In the genomic region with DNA sequence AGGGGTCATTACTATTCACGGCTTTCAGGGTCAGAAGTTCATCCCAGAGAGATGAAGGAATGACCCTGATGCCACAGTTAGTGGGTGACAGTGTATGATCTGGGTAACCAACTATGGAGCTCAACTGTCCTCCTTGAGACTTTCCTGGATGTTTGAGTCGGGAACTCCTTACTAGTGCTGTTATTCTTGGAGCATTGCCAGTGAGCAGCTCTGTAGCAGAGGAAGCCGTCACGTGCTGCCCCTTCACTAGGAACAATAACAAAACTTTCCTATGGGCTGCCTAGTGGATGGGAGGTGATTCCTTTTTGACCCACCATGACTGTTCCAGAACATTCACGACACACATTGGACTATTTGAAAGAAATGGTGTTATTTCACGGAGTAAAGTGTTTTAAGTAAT, we compare ENCODE assay signal across 23 mouse cellular contexts. TPM values are rescaled to one million over a fixed set of nuclear protein-coding genes. Genes with fewer than 3 reads are reported as not detected.
DNase-seq lines count a peak whose midpoint lies in the region; ATAC-seq lines count a peak whose summit lies in the region.
"Had no signal": no experiment of that assay in that cellular context is flagged by ENCODE, and none has a peak within 500 bp of the region (broad histone marks: within the 10 kb centered on the region; RNA-seq: fewer than 3 reads in every experiment).

No protein-coding gene starts in this region.

- H3K9ac ChIP-seq in forebrain, embryonic 14.5 days (ENCODE audit: low read length): no peak overlapping the region
- H3K9ac ChIP-seq in kidney, embryonic 14.5 days (ENCODE audit: low read depth, low read length): no peak overlapping the region
- H3K9ac ChIP-seq: embryonic facial prominence, embryonic 15.5 days; forebrain, embryonic 12.5 days; heart, embryonic 13.5 days; hindbrain, embryonic 14.5 days; limb, embryonic 12.5 days; liver, embryonic 15.5 days; neural tube, embryonic 12.5 days had no signal

- WGBS in forebrain, embryonic 14.5 days: 60% methylated on average over 6 of the region's 6 CpGs
- 87% methylated on average over 6 of the region's 6 CpGs for WGBS in forebrain, embryonic 10.5 days
- WGBS in kidney, embryonic 14.5 days: 25% methylated on average over 6 of the region's 6 CpGs

- H3K27me3 ChIP-seq in forebrain, embryonic 14.5 days (replicated peaks; ENCODE audit: control insufficient read depth, insufficient read depth, low read length): no peaks in the 10 kb centered on the region
- H3K27me3 ChIP-seq in forebrain, embryonic 10.5 days (ENCODE audit: poor library complexity, severe bottlenecking): no peaks in the 10 kb centered on the region
- H3K27me3 ChIP-seq in kidney, embryonic 14.5 days (ENCODE audit: control insufficient read depth, insufficient read depth, low read length): no peaks in the 10 kb centered on the region
- H3K27me3 ChIP-seq: embryonic facial prominence, embryonic 15.5 days; heart, embryonic 13.5 days; limb, embryonic 12.5 days; liver, embryonic 15.5 days; megakaryocyte, embryonic 14.5 days; neural tube, embryonic 12.5 days had no signal

- H3K9me3 ChIP-seq in forebrain, embryonic 14.5 days (replicated peaks; ENCODE audit: control insufficient read depth, low read length): no peaks in the 10 kb centered on the region
- H3K9me3 ChIP-seq in forebrain, embryonic 10.5 days: no peaks in the 10 kb centered on the region
- H3K9me3 ChIP-seq in kidney, embryonic 14.5 days (ENCODE audit: control insufficient read depth, low read length): no peaks in the 10 kb centered on the region
- H3K9me3 ChIP-seq: embryonic facial prominence, embryonic 15.5 days; forebrain, embryonic 12.5 days; heart, embryonic 13.5 days; limb, embryonic 12.5 days; liver, embryonic 15.5 days; neural tube, embryonic 12.5 days had no signal

- peak; percentile 46 for DNase-seq in forebrain, embryonic 14.5 days (ENCODE audit: low spot score)
- no peak for DNase-seq in forebrain, embryonic 10.5 days (ENCODE audit: extremely low spot score, low spot score)
- no peak for DNase-seq in kidney, adult 11 months
- DNase-seq in lung, postnatal 10 days: peak; percentile 3
- no peak for DNase-seq in lung, adult 18-20 months
- peak; percentile 39 for DNase-seq in mesoderm, embryonic 11.5 days (ENCODE audit: low read depth, low spot score)
- DNase-seq in thymus, adult 18-20 months: no peak
- DNase-seq: adrenal gland, postnatal 10 days; cerebellum, adult 11-12 months; cerebellum, postnatal 25 days; gastrocnemius, postnatal 14 days; layer of hippocampus, adult 9-11 months; thymus, postnatal 25 days had no signal

- H3K4me2 ChIP-seq in forebrain, embryonic 14.5 days (ENCODE audit: low read length): no peak overlapping the region
- no peak overlapping the region for H3K4me2 ChIP-seq in kidney, embryonic 14.5 days (replicated peaks; ENCODE audit: low read depth, low read length)
- H3K4me2 ChIP-seq: embryonic facial prominence, embryonic 15.5 days; forebrain, embryonic 12.5 days; heart, embryonic 13.5 days; hindbrain, embryonic 14.5 days; limb, embryonic 12.5 days; liver, embryonic 15.5 days; neural tube, embryonic 12.5 days had no signal

- no peak overlapping the region for H3K27ac ChIP-seq in forebrain, embryonic 14.5 days (ENCODE audit: low read depth, low read length)
- no peak overlapping the region for H3K27ac ChIP-seq in forebrain, embryonic 10.5 days
- no peak overlapping the region for H3K27ac ChIP-seq in kidney, embryonic 14.5 days (ENCODE audit: low read depth, low read length)
- H3K27ac ChIP-seq: embryonic facial prominence, embryonic 15.5 days; forebrain, embryonic 12.5 days; heart, embryonic 13.5 days; hindbrain, embryonic 14.5 days; limb, embryonic 12.5 days; liver, embryonic 15.5 days; neural tube, embryonic 12.5 days had no signal

- no peak for ATAC-seq in forebrain, embryonic 14.5 days
- ATAC-seq in kidney, embryonic 14.5 days (ENCODE audit: low FRiP score, low TSS enrichment): peak; percentile 72
- ATAC-seq: intestine, embryonic 16.5 days had no signal

- no peaks in the 10 kb centered on the region; the same call in 1 of the 2 replicates for H3K4me1 ChIP-seq in forebrain, embryonic 14.5 days (ENCODE audit: control insufficient read depth, insufficient read depth, low read length)
- H3K4me1 ChIP-seq in forebrain, embryonic 10.5 days: peaks cover 7% of the 10 kb centered on the region
- H3K4me1 ChIP-seq in kidney, embryonic 14.5 days (ENCODE audit: control insufficient read depth, insufficient read depth, low read length): no peaks in the 10 kb centered on the region
- H3K4me1 ChIP-seq: liver, embryonic 15.5 days; megakaryocyte, embryonic 14.5 days; neural tube, embryonic 12.5 days had no signal

- no peaks in the 10 kb centered on the region for H3K36me3 ChIP-seq in forebrain, embryonic 14.5 days (ENCODE audit: control insufficient read depth, insufficient read depth, low read length)
- no peaks in the 10 kb centered on the region for H3K36me3 ChIP-seq in forebrain, embryonic 10.5 days (replicated peaks)
- no peaks in the 10 kb centered on the region for H3K36me3 ChIP-seq in kidney, embryonic 14.5 days (ENCODE audit: control insufficient read depth, insufficient read depth, low read length)
- H3K36me3 ChIP-seq: embryonic facial prominence, embryonic 15.5 days; forebrain, embryonic 12.5 days; heart, embryonic 13.5 days; limb, embryonic 12.5 days; liver, embryonic 15.5 days; neural tube, embryonic 12.5 days had no signal

- H3K4me3 ChIP-seq in forebrain, embryonic 14.5 days (ENCODE audit: low read depth, low read length): no peak overlapping the region
- H3K4me3 ChIP-seq in forebrain, embryonic 10.5 days: no peak overlapping the region
- no peak overlapping the region for H3K4me3 ChIP-seq in kidney, embryonic 14.5 days (ENCODE audit: low read length)
- H3K4me3 ChIP-seq: embryonic facial prominence, embryonic 15.5 days; forebrain, embryonic 12.5 days; heart, embryonic 13.5 days; limb, embryonic 12.5 days; liver, embryonic 15.5 days; megakaryocyte, embryonic 14.5 days; neural tube, embryonic 12.5 days had no signal

RNA-seq across cellular contexts. Expression of a gene that starts 51.8 kb away (rescaled TPM):
- 2.4 and 2.7 TPM in 2 replicates for polyA plus RNA-seq in forebrain, embryonic 14.5 days (2014; fragmentation: Nextera tagmentation; extraction: Ambion mirVana)
- 0.20 and 1.4 TPM in 2 replicates for polyA plus RNA-seq in forebrain, embryonic 10.5 days (2016; fragmentation: Nextera tagmentation; extraction: Ambion mirVana)
- 2.4 and 3.1 TPM in 2 replicates for polyA plus RNA-seq in kidney, embryonic 14.5 days (2014; fragmentation: Nextera tagmentation; extraction: Ambion mirVana)
- polyA plus RNA-seq: liver, embryonic 15.5 days had no signal

Comparison
In these comparisons a context has a peak if more than half of its experiments do, and no peak if none do; other contexts are left out.
1. DNase-seq: peak in forebrain, embryonic 14.5 days (single experiment), lung, postnatal 10 days (single experiment) and mesoderm, embryonic 11.5 days (single experiment); none in forebrain, embryonic 10.5 days (single experiment), kidney, adult 11 months (single experiment), lung, adult 18-20 months (0 of 2) and thymus, adult 18-20 months (0 of 2).